Mouse (Mus musculus) ES-E14 (cell line): ENCODE data around the gene Slc23a3.
A peak's percentile ranks its signal among the peaks of the same experiment; 100 is the strongest.

Experiments
- CHD2 ChIP-seq: IDR thresholded peaks from 2 replicates; pipeline ENCODE4 v1.6.1; 2014; ENCODE audit warnings: mild to moderate bottlenecking, low read depth, low read length, inconsistent platforms
- ZC3H11A ChIP-seq: IDR thresholded peaks from 2 replicates; pipeline ENCODE4 v1.6.1; 2012; ENCODE audit warnings: low read depth, mild to moderate bottlenecking, inconsistent platforms, low read length, borderline replicate concordance
- ZNF384 ChIP-seq: IDR thresholded peaks from 2 replicates; pipeline ENCODE4 v1.6.1; 2012; ENCODE audit warnings: low read depth, low read length, inconsistent platforms

DNA sequence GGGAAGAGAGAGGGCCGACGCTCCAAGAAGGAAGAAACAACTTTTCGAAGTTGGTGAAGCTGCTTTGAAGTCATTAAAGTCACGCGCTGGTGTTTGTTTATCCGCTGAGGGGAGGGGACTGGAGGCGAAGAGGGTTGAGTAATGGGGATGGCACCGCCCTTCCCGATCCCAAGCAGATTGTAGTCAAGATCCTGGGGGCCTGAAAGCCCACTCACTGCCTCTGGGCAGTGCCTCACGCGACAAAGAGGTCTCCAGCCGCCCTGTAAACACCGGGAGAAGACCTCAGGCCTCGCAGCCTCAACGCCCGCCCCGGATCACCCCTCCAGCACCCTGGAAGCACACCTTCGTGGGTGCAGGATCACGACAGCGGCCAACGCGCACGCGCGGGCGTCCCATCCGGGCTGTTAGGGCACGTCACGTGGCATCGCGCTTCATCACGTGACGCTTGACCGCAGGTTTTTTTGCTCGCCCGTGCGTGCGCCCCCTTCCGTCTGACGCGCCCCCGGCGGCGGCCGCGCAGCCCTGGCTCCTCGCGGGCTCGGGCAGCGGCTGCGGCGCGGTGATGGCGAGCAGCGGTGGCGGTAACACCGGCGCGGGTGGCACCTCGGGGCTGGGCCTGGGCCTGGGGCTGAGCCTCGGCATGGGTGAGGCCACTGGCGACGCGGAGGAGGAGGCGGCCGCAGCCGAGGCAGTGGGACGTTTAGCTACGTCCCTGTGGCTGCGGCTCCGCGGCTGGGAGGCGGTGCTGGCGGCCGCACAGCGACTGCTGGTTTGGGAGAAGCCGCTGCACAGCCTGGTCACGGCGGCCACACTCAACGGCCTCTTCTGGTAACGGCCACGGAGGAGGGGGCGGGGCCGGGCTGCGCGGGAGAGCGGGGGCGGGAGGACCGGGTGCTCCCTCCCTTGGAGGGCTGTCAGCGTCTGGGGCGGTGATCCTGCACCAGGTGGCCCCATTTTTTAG is 8.9 kb upstream of the Slc23a3 start, which contains the start of the genes Cnppd1 and Retreg2:
- TF ChIP-seq CHD2 (no peak), ZC3H11A (no peak), ZNF384 (peak; percentile 86)
